Mouse (Mus musculus) spleen, postnatal 4 days (tissue): Measurements from ENCODE around the gene Camta2.
A peak's percentile ranks its signal among the peaks of the same experiment; 100 is the strongest.

Source experiments
- DNase-seq, 2 experiments: peaks; one replicate each; pipeline ENCODE4 v3.0.0; 2022; ENCODE audit warnings: low spot score in 2 of 2

Gene Camta2

DNA sequence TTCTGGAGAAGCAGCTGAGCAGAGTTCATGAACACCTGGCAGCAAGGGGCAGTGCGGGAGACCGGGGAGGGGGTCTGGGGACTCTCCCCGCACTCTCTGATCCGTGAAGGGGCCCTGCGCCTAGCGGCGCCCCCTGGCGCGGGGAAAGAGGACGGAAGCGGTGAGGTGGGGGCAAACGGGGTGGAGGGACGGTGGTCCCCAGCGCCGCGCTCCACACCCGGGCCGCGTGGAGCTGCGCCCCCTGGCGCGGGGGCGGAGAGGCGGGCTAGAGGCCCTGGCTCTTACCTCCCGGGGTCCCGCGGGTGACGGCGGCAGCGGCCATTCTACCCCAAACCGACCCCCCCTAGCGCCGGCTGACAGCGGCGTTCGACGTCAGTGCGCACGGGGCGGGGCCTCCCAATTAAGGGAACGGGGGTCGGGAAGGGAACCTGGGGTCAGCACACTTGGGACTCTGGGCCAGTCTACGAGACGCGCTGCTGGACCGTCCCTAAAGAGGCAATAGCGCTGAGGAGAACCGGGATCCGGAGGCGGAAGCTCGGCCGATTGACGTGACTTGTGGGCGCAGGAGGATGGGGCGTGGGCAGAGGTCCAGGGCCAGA lies at the start of gene Camta2:
Camta2 (minus strand) TSS at position 505 of the 599 bp plus-strand sequence.
- peak; percentile 78 to 89 for DNase-seq

DNA sequence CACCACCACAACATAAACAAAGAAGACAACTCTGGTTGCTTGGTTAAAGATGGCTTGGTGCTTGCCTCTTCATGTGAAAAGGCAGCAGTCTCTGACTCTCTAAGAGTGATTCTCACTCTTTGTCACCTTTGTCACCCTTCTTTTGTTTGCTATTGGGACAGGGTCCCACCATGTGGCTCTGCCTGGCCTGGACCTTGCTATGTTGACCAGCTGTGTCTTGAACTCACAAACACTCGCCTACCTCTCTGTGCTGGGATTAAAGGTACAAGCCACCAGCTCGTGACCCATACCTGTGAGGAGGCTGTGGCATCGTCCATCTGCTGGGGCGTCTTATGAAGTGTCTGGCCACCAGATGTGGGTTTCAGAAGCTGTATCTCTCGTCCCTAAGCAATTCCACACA lies 45.4 kb upstream of the Camta2 start:
- no peak for DNase-seq

DNA sequence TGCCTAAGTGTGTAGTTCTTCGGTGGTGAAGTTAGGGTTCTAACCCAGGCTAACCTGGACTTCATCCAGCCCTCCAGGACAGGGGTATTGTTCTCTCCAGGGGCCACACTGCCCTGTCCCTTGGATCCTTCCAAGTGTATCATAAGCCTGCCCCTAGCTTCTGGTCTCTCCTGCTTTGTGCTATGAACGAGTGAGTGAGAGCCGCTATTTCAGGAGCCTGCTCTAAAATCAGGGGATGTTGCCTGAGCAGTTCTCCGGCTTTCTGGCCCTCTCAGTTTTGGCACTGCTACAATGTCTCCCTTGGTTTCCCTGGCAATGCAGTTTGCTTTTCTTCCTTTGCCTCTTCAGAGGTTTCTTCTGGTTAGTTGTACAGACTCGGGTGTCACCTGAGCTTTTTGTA lies 43.3 kb upstream of the Camta2 start:
- DNase-seq: no peak

DNA sequence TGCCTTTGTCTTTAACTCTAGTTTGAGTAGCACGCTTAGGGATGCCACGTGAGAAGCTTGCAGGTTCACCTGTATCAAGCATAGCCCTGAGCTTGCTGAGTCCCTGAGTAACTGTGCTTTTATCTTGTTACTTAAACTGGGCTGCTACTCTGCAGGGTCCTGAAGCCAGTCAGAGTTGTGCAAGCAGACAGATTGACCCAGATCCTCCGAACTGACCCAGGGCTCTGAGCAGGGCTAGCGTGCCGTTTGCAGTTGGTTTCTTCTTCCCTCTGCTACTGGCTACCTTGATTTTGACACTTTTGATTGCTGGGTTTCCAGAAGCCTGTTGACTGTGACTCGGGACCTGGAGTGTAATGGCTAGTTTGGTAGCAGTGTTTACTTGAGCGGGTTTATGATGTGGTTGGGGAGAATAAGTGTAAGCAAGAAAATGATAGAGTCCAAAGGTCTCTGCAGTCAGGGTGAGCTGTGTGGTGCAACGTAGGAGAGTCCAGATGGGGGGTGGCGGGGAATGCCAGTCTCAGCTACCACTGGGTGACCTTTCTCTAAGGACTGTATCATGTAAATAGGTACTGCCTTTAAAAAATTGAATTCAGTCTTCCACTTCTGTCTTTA lies 42.6 kb upstream of the Camta2 start:
- DNase-seq: no peak

DNA sequence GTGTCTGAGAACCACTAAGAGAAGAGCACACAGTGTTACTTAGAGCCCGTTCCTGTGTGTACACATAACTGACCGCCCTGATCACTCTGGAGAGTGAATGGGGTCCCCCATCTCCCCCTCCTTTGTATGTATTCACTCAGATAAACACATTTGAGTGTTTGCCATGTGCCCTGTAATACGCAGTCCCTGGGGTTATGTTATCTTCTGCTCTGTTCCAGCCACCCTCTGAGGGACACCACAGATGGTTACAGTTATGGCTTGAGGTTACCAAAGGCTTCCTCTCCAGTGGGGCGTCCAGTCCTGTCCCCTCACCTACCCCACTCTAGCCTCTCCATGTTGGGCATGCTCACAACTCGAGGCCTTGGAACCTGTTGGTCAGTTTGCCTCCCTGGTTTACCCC lies 39.5 kb upstream of the Camta2 start:
- DNase-seq: no peak

DNA sequence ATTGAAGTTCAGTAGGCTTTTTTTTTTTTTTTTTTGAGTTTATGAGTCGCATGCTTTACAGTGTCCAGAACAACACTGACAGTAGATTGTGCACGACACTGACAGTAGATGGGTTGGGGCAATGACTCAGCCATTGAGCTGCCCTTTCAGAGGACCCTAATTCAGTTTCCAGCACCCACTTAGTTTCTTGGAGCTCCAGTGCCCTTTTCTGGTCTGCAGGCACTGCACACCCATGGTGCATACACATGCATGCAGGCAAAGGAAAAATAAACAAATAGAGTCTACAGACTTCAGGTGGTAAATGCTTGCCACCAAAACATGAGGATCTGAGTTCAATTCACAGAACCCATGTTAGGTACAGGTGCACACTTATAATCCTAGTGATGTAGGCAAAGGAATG lies 38.7 kb upstream of the Camta2 start:
- DNase-seq: no peak

DNA sequence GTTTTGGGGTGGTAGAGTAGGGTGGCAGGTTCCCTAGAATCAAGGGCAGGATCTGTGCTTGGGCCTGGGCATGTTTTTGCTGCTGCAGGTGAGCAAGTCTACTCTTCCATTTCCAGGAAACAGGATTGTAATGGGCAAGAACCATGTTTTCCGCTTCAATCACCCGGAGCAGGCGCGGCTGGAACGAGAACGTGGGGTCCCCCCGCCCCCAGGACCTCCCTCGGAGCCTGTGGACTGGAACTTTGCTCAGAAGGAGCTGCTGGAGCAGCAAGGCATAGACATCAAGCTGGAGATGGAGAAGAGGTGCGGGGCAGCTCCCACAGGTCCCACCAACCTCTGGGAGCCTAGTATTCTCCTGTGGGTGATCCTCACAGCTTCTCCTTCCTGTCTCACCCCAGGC lies 36.8 kb upstream of the Camta2 start:
- no peak for DNase-seq

DNA sequence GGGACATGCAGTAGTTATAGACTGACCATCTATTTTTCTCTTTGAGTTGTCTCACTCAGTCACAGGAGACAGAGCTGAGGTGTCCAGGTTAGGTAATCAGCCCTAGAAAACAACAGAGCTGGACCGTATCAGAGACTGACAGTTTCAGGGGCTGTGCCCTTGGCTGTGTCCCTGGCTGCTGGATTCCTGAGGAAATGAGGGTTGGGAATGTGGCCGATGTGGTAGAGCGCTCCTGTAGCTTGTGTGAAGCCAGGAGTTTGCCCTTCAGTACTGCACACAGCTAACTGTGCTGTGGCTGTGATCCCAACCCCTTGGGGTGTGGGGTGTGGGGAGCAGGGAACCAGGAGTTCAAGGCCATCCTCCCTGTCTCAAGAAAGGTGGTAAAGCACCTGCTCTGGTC lies 33.2 kb upstream of the Camta2 start:
- DNase-seq: no peak

DNA sequence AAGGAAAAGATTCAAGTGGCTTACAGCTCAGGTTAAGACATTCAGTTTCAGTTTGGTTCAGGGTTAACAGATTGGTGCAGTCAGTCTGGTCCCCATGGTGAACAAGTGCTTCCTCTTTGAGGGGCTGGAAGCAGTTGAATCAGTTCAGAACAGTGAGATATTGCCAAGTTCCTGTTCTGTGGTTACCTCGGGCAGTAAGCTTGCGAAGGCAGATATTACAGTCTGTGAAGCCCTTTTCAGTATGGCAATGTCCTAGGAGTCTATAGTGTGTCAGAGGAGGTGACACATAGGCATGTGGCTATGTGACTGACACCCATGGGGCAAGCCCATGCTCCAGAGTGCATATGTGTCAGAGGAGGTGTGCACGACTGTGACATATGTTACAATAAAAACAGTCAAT lies 32.7 kb upstream of the Camta2 start:
- peak in 1 of 2 experiments; percentile 27 for DNase-seq

DNA sequence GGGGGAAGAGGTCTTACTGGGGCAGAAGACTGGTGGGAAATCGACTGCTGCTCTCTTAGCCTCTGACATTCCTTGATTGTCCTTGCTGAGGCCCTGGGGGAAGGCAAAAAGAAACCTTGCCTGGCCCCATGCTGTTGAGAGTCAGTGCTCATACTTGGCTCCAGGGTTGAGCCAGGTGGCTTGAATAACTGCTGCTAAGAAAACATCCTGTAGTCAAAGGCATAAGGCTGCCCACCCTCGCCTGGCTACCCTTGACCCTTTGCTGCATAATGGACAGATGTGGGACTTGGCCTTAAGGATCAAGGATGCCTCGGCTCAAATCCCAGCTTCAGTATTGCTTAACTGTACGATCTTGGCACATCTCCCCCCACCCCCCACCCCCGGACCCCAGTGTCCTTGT lies 30.6 kb upstream of the Camta2 start:
- no peak for DNase-seq

DNA sequence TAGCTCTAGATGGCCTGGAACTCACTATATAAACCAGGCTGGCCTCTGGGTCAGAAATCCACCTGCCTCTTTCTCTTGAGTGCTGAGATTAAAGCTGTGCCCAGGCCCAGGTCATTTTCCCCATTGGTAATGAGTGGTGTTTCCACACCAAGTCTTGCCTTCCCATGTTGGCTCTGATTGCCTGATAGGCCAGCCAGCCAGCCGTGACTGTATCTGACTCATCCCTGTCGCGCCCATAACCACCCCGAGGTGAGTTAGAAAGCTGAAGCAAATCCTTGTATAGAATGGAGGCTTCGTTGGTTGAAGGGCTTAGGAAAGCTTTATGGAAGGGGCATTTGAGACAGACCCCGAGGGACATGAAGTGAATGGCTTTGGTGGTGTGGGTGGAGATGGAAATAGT lies 27.9 kb upstream of the Camta2 start:
- DNase-seq: no peak

DNA sequence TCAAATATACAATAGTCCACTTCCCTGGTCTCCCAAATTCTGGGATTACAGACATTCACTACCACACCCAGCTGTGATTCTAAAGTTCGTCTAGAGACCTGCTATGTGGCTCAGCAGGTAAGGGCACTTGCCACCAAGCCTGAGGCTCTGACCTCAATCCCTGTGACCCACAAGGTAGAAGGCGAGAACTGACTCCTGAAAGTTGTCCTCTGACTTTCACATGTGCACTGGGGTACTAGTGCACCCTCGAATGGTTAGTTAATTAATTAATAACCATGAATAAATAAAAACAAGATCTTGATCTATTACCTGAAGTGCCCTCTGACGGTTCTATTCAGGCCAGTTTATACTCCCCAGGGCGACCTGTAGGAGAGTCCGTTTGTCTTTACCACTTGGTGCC lies 25.3 kb upstream of the Camta2 start:
- DNase-seq: no peak

DNA sequence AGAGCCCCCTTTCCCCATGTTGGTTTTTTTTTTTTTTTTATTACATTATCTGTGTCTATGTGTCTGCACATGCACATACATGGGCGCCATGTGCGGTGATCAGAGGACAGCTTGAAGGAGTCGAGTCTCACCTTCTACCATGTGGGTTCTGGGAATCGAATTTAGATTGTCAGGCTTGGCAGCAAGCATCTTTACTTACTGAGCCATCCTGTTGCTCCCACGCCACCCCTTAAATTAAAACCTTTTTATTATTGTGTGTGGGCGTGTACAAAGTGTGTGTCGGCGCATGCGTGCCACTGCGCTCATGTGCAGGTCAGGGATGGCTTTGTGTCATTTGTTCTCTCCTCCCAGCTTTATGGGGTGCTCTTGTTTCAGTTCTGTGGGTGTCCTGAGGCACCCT lies 23.1 kb upstream of the Camta2 start:
- no peak for DNase-seq

DNA sequence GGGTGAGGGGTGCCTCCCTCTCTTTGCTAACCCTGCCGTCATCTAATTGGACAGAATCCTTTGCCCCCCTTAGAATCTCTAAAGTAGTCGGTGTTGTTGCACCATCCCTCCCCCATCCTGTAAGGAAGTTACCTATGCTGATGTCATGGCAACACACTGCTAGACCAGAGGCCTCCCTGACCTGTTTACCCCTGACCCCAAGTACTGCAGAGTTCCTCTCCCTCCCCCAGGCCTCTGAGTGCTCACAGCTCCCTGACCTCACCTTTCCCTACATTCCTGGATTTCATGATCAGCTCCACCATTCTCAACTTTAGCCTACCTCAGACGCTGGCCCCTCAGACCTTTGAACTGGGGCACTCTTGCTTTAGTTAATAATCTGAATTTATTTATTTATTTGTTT lies 18.2 kb upstream of the Camta2 start:
- DNase-seq: no peak

DNA sequence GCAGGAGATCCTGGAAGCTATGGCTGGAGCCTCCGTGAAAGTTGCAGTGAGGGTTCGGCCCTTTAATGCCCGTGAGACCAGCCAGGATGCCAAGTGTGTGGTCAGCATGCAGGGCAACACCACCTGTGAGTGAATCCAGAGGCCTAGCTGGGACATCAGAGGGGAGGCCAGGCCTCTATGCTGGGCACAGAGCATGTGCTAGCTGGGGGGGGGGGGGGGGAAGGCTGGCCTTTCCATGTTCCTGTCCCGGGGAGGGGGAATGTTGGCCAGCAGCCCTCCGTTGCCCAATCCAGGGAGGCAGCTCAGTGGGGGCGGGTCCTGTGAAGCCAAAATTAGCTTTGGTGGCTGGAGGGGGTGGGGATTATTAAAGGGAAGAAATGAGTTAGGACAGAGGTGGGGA lies 14.9 kb upstream of the Camta2 start:
- DNase-seq: no peak

DNA sequence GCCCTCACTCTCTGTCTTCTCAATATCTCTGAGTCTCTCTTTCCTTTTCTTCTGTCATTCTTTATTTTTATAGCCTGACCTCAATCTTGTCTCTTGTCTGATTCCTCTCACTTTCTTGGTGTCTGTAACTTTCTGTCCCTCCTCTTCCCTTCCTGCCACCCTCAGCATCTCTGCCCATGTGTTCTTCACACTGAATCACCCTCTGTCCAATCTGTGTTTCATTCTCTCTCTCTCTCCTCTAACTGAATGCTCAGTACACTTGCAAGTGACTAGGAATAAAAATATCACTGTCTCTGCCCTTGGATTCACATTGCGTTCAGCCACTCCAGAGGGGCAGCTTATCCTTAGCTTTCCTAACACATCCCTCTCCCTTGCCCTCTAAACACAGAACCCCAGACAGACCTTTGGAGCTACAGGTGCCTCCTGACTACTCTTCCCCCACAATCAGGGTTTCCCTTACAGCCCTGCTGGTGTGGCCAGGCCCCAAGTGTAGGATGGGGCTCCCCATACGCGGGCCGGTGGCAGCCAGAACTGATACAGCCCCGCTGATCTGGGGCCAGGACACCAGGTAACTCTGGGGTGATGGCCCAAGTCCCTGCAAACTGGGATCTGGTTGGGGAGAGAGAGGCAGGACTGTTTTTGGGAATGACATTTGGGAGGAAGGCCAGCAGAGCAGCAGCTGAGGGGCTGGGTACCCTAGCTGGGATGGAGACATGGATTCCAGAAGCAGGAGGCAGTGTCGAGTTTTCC lies 14.3 kb upstream of the Camta2 start:
- DNase-seq: no peak

DNA sequence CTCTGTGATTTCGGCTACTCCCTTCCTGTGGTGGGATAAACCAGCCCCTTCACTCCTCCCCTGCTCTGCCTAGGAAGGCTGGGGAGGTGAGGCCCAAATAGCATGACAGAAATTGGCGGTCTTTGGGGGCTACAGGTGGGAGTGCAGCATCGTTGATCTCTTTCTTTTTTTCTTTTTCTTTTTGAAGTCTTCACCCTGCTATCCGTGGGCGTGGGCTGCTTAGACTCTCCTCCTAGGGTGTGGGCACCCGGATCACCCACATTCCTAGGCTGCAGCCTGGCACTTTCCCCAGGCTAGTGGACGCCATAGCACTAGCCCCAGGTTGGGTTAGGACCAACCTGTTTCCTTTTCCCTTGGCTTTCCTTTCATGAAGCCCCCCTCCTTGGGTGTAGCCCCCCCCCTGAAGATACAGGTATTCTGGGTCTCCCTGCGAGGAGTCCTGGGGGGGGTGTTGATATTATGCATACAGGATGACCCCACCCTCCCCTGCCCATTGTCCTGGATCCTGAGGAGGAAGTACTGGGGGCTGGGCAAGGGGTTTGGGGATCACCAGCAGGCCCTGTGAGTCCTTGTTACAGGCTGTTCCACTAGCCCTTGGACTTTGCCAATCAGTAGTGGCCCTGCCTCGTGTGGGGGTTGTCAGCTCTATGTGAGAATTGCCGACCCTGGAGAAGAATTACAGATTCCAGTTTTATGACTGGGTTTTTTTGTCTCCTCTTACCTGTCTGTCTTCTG lies 13.5 kb upstream of the Camta2 start:
- no peak for DNase-seq

DNA sequence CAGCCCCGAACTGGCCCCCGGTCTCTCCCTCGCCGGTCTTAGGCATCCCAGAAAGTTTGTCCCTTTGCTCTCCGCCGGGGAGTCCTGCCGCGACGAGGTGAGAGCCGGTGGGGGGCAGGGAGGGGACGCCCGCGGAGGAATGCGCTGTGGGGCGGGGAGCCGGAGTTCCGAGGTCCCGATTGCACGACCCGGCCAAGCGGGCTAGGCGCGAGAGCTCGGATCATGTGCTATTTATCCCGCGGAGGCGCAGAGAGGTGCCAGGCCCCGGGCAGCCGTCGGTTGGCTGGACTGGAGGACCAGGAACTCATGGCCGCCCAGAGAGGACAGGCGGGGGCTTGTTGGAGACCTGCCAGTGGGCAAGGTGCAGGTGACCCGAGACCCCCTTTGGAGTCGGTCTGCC lies 12.7 kb upstream of the Camta2 start:
- peak; percentile 47 to 84 for DNase-seq

DNA sequence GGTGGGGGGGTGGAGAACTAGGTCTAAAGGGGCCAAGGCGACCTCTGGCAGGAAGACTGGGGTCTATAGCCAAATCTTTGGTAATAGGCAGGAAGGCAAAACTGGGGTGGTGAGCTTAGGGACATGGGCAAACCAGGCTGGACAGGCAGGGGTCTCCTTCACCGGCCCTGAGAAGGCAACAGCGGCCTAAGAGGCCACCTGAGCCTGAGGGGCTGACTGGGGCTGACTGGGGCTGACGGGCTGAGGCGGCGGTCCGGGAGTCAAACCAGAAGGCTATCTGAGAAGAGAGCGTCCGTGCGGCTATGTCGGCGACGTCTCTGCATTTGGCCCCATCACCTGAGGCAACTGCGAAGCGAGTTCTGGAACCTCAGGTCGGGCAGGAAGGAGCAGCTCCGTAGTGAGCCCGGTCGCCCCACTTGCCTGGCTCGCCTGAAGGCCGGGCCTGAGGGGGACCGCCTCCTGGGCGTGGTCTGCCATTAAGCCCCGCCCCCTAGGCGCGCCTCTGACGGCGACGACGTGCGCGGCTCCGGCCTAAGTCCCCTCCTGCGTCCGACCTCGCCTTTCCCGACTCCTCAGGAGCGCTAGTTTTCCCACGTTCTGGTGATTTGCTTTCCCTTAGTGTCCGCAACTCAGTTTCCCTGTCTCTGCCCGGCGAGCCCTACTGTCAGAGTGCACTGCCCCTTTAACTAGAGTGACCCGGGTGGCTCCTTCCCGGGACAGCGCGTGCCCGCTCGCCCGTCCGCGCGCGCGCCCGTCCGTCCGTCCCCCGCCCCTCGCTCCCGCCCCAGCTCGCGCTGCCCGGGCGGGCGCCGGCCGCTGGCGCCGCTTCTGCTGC lies 12.0 kb upstream of the Camta2 start, which contains the start of the genes Inca1 and Kif1c:
Inca1 (minus strand) TSS at position 434 of the 835 bp plus-strand sequence.
Kif1c (plus strand) TSS at position 827 of the 835 bp plus-strand sequence.
- peak; percentile 97 to 99 for DNase-seq

DNA sequence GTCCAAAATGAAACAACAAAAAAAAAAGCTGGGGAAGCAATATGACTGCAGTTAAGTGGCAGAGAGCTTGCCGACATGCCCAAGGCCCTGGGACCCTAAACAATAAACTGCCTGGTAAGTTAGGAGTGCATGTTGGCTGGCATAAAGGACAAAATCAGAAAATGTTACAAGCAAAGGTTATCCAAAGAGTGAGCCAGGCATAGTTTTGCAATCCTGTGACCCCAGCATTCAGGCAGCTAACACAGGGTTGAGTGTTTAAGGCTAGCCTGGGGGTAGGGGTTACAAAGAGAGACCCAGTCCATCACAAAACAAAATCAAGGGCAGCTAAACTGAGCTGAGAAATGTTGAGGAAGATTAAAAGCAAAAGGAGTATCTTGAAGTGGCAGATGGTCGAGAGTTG lies 11.1 kb upstream of the Camta2 start:
- no peak for DNase-seq

DNA sequence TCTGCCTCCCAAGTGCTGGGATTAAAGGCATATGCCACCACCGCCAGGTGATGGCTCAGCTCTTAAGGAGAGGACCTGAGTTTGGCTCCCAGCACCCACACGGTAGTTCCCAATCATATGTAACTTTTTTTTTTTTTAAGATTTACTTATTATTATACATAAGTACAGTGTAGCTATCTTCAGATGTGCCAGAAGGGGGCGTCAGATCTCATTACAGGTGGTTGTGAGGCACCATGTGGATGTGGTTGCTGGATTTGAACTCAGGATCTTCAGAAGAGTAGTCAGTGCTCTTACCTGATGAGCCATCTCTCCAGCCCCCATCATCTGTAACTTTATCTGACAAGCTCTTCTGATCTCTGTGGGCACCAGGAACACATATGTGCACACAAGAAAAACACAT lies 9.5 kb upstream of the Camta2 start:
- DNase-seq: no peak

DNA sequence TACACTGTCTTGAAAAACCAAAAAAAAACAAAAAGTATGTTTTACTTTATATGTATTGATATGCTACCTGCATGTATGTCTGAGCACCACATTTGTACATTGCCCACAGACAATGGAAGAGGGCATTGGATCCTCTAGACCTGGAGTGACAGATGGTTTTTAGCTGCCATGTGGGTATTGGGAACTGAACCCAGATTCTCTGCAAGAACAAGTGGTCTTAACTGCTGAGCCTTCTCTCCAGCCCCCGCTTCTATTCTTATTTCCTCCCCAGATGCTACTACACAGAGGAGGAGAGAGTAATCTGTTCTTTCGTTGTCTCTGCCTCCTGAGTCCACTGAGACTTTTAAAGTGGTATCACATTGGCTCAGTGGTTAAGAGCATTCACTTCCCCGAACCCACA lies 5.6 kb upstream of the Camta2 start:
- DNase-seq: no peak
